Mouse (Mus musculus) limb, embryonic 10.5 days (tissue): ENCODE measurements around the gene Apol9b. TPM values are rescaled to one million over a fixed set of nuclear protein-coding genes. Genes with fewer than 3 reads are reported as not detected.

Experiments
- DNase-seq: peaks from one replicate; pipeline ENCODE4 v3.0.0-alpha.2; 2017; ENCODE audit warnings: low spot score
- H3K27ac ChIP-seq: fragments of 300-500 bp; sonication (generic); 2 replicates; pipeline ENCODE4 v1.5.1; 2016; ENCODE audit warnings: mild to moderate bottlenecking
- H3K27me3 ChIP-seq: fragments of 300-500 bp; sonication (generic); 2 replicates; pipeline ENCODE4 v1.6.1; 2016; ENCODE audit warnings: low read depth, mild to moderate bottlenecking; ENCODE audit not compliant: poor library complexity, severe bottlenecking
- H3K36me3 ChIP-seq: fragments of 300-500 bp; sonication (generic); 2 replicates; pipeline ENCODE4 v1.6.1; 2016; ENCODE audit warnings: mild to moderate bottlenecking, moderate library complexity
- H3K4me1 ChIP-seq: fragments of 300-500 bp; sonication (generic); 2 replicates; pipeline ENCODE4 v1.6.1; 2016
- H3K4me3 ChIP-seq: fragments of 300-500 bp; sonication (generic); 2 replicates; pipeline ENCODE4 v1.5.1; 2016; ENCODE audit warnings: mild to moderate bottlenecking, moderate library complexity
- H3K9me3 ChIP-seq: fragments of 300-500 bp; sonication (generic); replicated peaks from 2 replicates; pipeline ENCODE4 v1.6.1; 2016; ENCODE audit warnings: mild to moderate bottlenecking
- WGBS: fragments of 180-500 bp; shearing (Covaris S2); methylation state at CpG from one replicate; pipeline ENCODE4 v1.1.7; 2016; 5-methylcytosine and 5-hydroxymethylcytosine counted together
- polyA plus RNA-seq: library from polyadenylated mRNA; unstranded; fragments of >200 nt; fragmentation: Nextera tagmentation; extraction: Ambion mirVana; gene quantifications from 2 replicates; pipeline ENCODE4 v1.2.1, GENCODE M21; 2016

Gene Apol9b
- polyA plus RNA-seq, 1 experiment from 2014 or later: not detected

DNA sequence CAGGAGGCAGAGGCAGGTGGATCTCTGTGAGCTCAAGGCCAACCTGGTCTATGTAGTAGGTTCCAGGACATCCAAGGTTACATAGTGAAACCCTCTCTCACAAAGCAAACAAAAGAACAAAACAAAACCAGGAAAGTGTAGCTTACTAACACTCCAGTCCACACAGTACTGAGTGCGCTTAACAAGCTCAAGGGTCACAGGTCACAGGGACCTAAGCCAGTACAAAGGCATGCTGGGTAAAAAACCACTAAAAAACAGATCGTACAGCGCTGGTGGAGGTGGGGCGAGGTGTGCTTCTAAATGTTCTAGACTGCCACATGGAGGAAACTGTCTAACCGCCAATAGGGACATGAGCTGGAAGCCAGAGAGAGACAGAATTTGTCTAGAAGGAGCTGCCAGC is 41.5 kb downstream of the Apol9b start:
- H3K27ac ChIP-seq: no peak overlapping the region

GRCm38 (mm10) chr15:77770942-77771341 is 42.1 kb downstream of the Apol9b start:
- peaks cover 98% of the 10 kb centered on the region for H3K36me3 ChIP-seq

More for the DNA sequence above, 41.5 kb downstream of the Apol9b start:
- no peak overlapping the region for H3K4me3 ChIP-seq
- H3K4me1 ChIP-seq: no peaks in the 10 kb centered on the region
- no peaks in the 10 kb centered on the region for H3K9me3 ChIP-seq
- no peak for DNase-seq
- WGBS: 92% methylated on average over 5 of the region's 5 CpGs
- peaks cover 98% of the 10 kb centered on the region for H3K36me3 ChIP-seq
- H3K27me3 ChIP-seq: no peaks in the 10 kb centered on the region

DNA sequence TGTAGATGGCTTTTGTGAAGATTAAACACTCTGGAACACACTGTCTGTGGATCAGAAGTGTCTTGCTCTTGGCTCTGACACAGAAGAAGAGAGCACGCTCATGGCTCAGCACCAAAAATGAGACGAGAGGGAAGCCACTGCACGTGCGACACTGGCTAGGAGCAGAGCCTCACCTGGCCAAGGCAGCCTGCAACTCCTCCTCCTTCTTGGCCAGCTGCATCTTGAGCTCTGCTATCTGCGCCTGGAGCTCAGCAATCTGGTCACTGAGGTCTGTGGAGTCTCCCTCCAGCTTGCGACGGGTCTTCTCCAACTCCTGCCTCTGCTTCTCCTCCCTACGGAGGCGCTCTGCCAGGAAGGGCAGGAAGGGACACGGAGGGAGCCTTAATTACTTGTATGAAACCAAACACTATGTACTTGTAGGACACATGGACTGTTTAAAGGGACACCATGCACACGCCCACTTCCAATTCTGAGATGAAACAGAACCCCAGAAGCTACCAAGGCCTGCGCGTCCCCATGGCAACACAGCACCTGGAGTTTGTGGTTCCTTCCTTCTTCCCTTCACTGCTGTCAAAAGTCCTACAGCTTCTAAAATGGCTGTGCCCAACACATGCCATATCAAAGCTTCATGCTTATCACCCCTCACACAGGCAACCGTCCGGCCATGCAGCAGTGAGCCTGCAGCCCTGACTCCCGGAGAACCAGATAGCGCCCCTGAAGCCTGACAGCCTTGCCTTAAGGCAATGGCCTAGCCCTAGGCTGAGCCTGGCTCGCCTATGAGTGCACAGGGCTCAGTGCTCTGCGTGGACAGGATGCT is 44.5 kb downstream of the Apol9b start:
- H3K4me1 ChIP-seq: no peaks in the 10 kb centered on the region
- H3K27me3 ChIP-seq: no peaks in the 10 kb centered on the region
- peaks cover 98% of the 10 kb centered on the region for H3K36me3 ChIP-seq
- H3K27ac ChIP-seq: no peak overlapping the region
- no peak for DNase-seq
- H3K9me3 ChIP-seq: no peaks in the 10 kb centered on the region
- WGBS: 91% methylated on average over 19 of the region's 19 CpGs
- no peak overlapping the region for H3K4me3 ChIP-seq

More at GRCm38 (mm10) chr15:77770942-77771341, 42.1 kb downstream of the Apol9b start:
- H3K4me1 ChIP-seq: no peaks in the 10 kb centered on the region
- no peaks in the 10 kb centered on the region for H3K27me3 ChIP-seq
- no peak overlapping the region for H3K27ac ChIP-seq
- H3K9me3 ChIP-seq: no peaks in the 10 kb centered on the region
- no peak overlapping the region for H3K4me3 ChIP-seq
- no peak for DNase-seq
- 91% methylated on average over 9 of the region's 9 CpGs for WGBS

- Histone ChIP-seq H3K9me3 (no peaks in the 10 kb centered on the region), H3K27ac (no peak overlapping the region), H3K36me3 (peaks cover 98% of the 10 kb centered on the region), H3K4me3 (no peak overlapping the region), H3K27me3 (no peaks in the 10 kb centered on the region), H3K4me1 (no peaks in the 10 kb centered on the region)
- WGBS: 94% methylated on average over 10 of the region's 10 CpGs
- no peak for DNase-seq
These were observed 45.5 kb downstream of the Apol9b start for GRCm38 (mm10) chr15:77774303-77774702.

DNA sequence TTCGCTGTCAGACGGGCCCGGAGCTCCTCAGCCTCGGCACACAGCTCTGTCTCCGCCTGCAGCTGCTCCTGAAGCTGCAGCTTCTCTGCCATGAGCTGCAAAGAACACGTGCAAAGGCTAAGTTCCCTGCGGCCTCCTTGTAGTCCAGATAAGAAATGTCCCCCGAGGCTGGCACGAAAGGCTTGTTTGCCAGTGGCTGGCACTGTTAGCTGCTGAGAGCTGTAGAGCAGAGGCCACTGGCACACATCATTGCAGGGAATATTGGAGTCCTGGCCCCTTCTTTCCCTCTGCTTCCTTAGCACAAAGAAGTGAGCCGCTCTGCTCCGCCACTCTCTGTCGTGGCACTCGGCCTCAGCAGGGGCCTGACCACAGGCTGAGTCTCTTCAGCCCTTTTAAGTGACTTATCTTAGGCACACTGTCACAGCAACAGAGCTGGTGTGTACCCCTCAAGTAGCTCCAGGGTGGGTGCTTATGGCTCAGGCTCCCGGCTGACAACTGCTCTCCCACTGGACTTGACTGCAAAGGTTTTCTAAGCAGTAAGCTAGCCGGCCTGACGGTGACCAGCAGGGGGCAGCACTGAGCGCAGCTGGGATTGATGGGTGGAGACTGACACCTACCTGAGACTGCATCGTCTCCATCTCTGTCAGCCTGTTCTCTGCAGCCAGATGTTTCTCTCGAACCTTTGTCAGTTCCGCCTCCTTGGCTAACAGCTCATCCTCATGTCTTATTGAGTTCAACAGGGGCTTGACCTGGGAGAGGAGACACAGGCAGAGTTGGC is 46.5 kb downstream of the Apol9b start:
- Histone ChIP-seq H3K4me3 (no peak overlapping the region), H3K9me3 (no peaks in the 10 kb centered on the region), H3K36me3 (peaks cover 98% of the 10 kb centered on the region), H3K27ac (no peak overlapping the region), H3K4me1 (no peaks in the 10 kb centered on the region), H3K27me3 (no peaks in the 10 kb centered on the region)
- WGBS: 67% methylated on average over 20 of the region's 20 CpGs
- DNase-seq: peak; percentile 90

GRCm38 (mm10) chr15:77782449-77783014 is 53.7 kb downstream of the Apol9b start:
- H3K9me3 ChIP-seq: no peaks in the 10 kb centered on the region
- no peak for DNase-seq
- 0 out of 2 replicates have a peak overlapping the region, but pooled peaks have one; percentile 10 for H3K27ac ChIP-seq
- no peak overlapping the region for H3K4me3 ChIP-seq
- no peaks in the 10 kb centered on the region for H3K27me3 ChIP-seq
- H3K4me1 ChIP-seq: 0 out of 2 replicates have a peak, but pooled peaks cover 3% of the 10 kb centered on the region
- 86% methylated on average over 11 of the region's 11 CpGs for WGBS
- H3K36me3 ChIP-seq: peaks cover 100% of the 10 kb centered on the region

GRCm38 (mm10) chr15:77784039-77784824 is 55.4 kb downstream of the Apol9b start:
- H3K27me3 ChIP-seq: no peaks in the 10 kb centered on the region
- DNase-seq: no peak
- H3K4me1 ChIP-seq: 0 out of 2 replicates have a peak, but pooled peaks cover 3% of the 10 kb centered on the region
- no peak overlapping the region for H3K27ac ChIP-seq
- peaks cover 100% of the 10 kb centered on the region for H3K36me3 ChIP-seq
- 88% methylated on average over 22 of the region's 22 CpGs for WGBS
- H3K4me3 ChIP-seq: no peak overlapping the region
- H3K9me3 ChIP-seq: no peaks in the 10 kb centered on the region

- no peak for DNase-seq
- H3K4me3 ChIP-seq: no peak overlapping the region
- H3K36me3 ChIP-seq: peaks cover 100% of the 10 kb centered on the region
- H3K27ac ChIP-seq: no peak overlapping the region
- 88% methylated on average over 1 of the region's 1 CpGs for WGBS
- no peaks in the 10 kb centered on the region for H3K9me3 ChIP-seq
- 0 out of 2 replicates have a peak, but pooled peaks cover 3% of the 10 kb centered on the region for H3K4me1 ChIP-seq
- H3K27me3 ChIP-seq: no peaks in the 10 kb centered on the region
These were observed 57.0 kb downstream of the Apol9b start for GRCm38 (mm10) chr15:77785807-77786206.

Other genes with a start within 250 kb of the Apol9b start
- gene Apol11a, start 220.8 kb upstream of the Apol9b start, polyA plus RNA-seq: not detected in 2 replicates
- not detected in 2 replicates for gene Apol7c, start 195.7 kb upstream of the Apol9b start, polyA plus RNA-seq
- not detected in 2 replicates for gene 1700025B11Rik, start 167.1 kb upstream of the Apol9b start, polyA plus RNA-seq
- gene Apol10b, start 132.9 kb upstream of the Apol9b start, polyA plus RNA-seq: 0.14 TPM in 1 of 2 replicates, not detected in the other
- gene Gm36245, start 129.8 kb upstream of the Apol9b start, polyA plus RNA-seq: not detected in 2 replicates
- not detected in 2 replicates for gene Apol11b, start 85.8 kb upstream of the Apol9b start, polyA plus RNA-seq
- not detected in 2 replicates for gene Apol7e, start 30.2 kb upstream of the Apol9b start, polyA plus RNA-seq
- 0.20 TPM in 1 of 2 replicates, not detected in the other for gene Apol8, start 28.0 kb downstream of the Apol9b start, polyA plus RNA-seq
- 30.6 and 39.2 TPM in 2 replicates for gene Myh9, start 113.1 kb downstream of the Apol9b start, polyA plus RNA-seq
- 287 and 339 TPM in 2 replicates for gene Txn2, start 200.0 kb downstream of the Apol9b start, polyA plus RNA-seq
- 7.3 and 7.7 TPM in 2 replicates for gene Foxred2, start 227.7 kb downstream of the Apol9b start, polyA plus RNA-seq
- 260 and 285 TPM in 2 replicates for gene Eif3d, start 241.8 kb downstream of the Apol9b start, polyA plus RNA-seq